In genomic region chr7:49583176-49583575, GRCm38 (mm10) we compare ENCODE assay signal across 25 mouse cellular contexts. TPM values are rescaled to one million over a fixed set of nuclear protein-coding genes. Genes with fewer than 3 reads are reported as not detected.
DNase-seq lines count a peak whose midpoint lies in the region; ATAC-seq and TF ChIP-seq lines count a peak whose summit lies in the region.
"Had no signal": no experiment of that assay in that cellular context is flagged by ENCODE, and none has a peak within 500 bp of the region (broad histone marks: within the 10 kb centered on the region; RNA-seq: fewer than 3 reads in every experiment).

No protein-coding gene starts in this region.

- TF ChIP-seq CTCF in lung, postnatal 0 days (IDR thresholded peaks at IDR 0.05), result no peak
- no peak for TF ChIP-seq CTCF in lung, adult 2 months (IDR thresholded peaks at IDR 0.05; ENCODE audit: insufficient read depth, low read length)

- H3K9me3 ChIP-seq in lung, embryonic 15.5 days, result no peaks in the 10 kb centered on the region
- H3K9me3 ChIP-seq in lung, postnatal 0 days (ENCODE audit: low read length), result no peaks in the 10 kb centered on the region
- H3K9me3 ChIP-seq: embryonic facial prominence, embryonic 10.5 days; embryonic facial prominence, embryonic 12.5 days; forebrain, embryonic 13.5 days; forebrain, embryonic 15.5 days had no signal

- H3K4me3 ChIP-seq in lung, embryonic 15.5 days, result no peak overlapping the region
- H3K4me3 ChIP-seq in lung, postnatal 0 days (ENCODE audit: low read depth, low read length), result no peak overlapping the region
- H3K4me3 ChIP-seq in lung, adult 2 months (replicated peaks; ENCODE audit: extremely low read depth, low read depth, low read length), result no peak overlapping the region
- H3K4me3 ChIP-seq: embryonic facial prominence, embryonic 10.5 days; embryonic facial prominence, embryonic 12.5 days; forebrain, embryonic 13.5 days; forebrain, embryonic 15.5 days had no signal

- DNase-seq in cerebellum, adult 11-12 months, result no peak
- DNase-seq in cerebellum, postnatal 14 days, result peak; percentile 59 to 64
- DNase-seq in cerebellum, adult 8-10 months, result no peak
- DNase-seq in lung, postnatal 14 days, result no peak
- DNase-seq in lung, postnatal 0 days (ENCODE audit: low spot score), result no peak
- DNase-seq in lung, adult 2 months, result no peak
- DNase-seq: adrenal gland, adult 8-10 months; adrenal gland, postnatal 14 days; adrenal gland, postnatal 36 days; B cell, adult 2 months; cerebellum, adult 11 months; forebrain, postnatal 0 days had no signal

- peak overlapping the region; percentile 81 for H3K27ac ChIP-seq in lung, embryonic 15.5 days
- peak overlapping the region; percentile 59 for H3K27ac ChIP-seq in lung, postnatal 0 days (ENCODE audit: low read length)
- H3K27ac ChIP-seq: embryonic facial prominence, embryonic 10.5 days; embryonic facial prominence, embryonic 12.5 days; forebrain, embryonic 13.5 days; forebrain, embryonic 15.5 days had no signal

- no peak overlapping the region for H3K9ac ChIP-seq in lung, embryonic 15.5 days
- no peak overlapping the region for H3K9ac ChIP-seq in lung, postnatal 0 days (replicated peaks; ENCODE audit: low read depth)
- H3K9ac ChIP-seq: embryonic facial prominence, embryonic 12.5 days; forebrain, embryonic 13.5 days; forebrain, embryonic 15.5 days; forebrain, postnatal 0 days had no signal

- peaks cover 51% of the 10 kb centered on the region for H3K36me3 ChIP-seq in lung, embryonic 15.5 days
- peaks cover 7% of the 10 kb centered on the region; the same call in 1 of the 2 replicates for H3K36me3 ChIP-seq in lung, postnatal 0 days (ENCODE audit: insufficient read depth, low read length)
- H3K36me3 ChIP-seq: G1E had no signal

- 86% methylated on average over 6 of the region's 6 CpGs for WGBS in lung, embryonic 15.5 days
- WGBS in lung, postnatal 0 days, result 92% methylated on average over 6 of the region's 6 CpGs
- WGBS in lung, adult 2 months, result 84% methylated on average over 6 of the region's 6 CpGs

- peaks cover 10% of the 10 kb centered on the region for H3K4me1 ChIP-seq in lung, embryonic 15.5 days
- peaks cover 3% of the 10 kb centered on the region; the same call in 1 of the 2 replicates for H3K4me1 ChIP-seq in lung, postnatal 0 days (ENCODE audit: insufficient read depth, low read depth, low read length)
- H3K4me1 ChIP-seq in lung, adult 2 months (ENCODE audit: control insufficient read depth, insufficient read depth, low read length), result no peaks in the 10 kb centered on the region
- H3K4me1 ChIP-seq: embryonic facial prominence, embryonic 10.5 days; embryonic facial prominence, embryonic 12.5 days; forebrain, embryonic 13.5 days; forebrain, embryonic 15.5 days had no signal

- TF ChIP-seq EP300 in lung, postnatal 0 days (IDR thresholded peaks at IDR 0.05), result no peak

- H3K27me3 ChIP-seq in lung, embryonic 15.5 days, result no peaks in the 10 kb centered on the region
- no peaks in the 10 kb centered on the region for H3K27me3 ChIP-seq in lung, postnatal 0 days (replicated peaks; ENCODE audit: insufficient read depth, low read length)
- H3K27me3 ChIP-seq: CH12.LX; embryonic facial prominence, embryonic 12.5 days; forebrain, embryonic 13.5 days; forebrain, embryonic 15.5 days; Patski had no signal

- peak overlapping the region; percentile 3; the same call in 1 of the 2 replicates for H3K4me2 ChIP-seq in lung, embryonic 15.5 days
- no peak overlapping the region for H3K4me2 ChIP-seq in lung, postnatal 0 days (replicated peaks; ENCODE audit: low read depth, low read length)
- H3K4me2 ChIP-seq: embryonic facial prominence, embryonic 12.5 days; forebrain, embryonic 13.5 days; forebrain, embryonic 15.5 days had no signal

- ATAC-seq in cerebellum, adult (ENCODE audit: insufficient number of reproducible peaks, low FRiP score, low TSS enrichment), result 0 out of 2 replicates have a peak, but pooled peaks have one; percentile 59
- no peak for ATAC-seq in lung, embryonic 15.5 days (ENCODE audit: borderline replicate concordance, extremely low read depth, low FRiP score, low TSS enrichment)
- no peak for ATAC-seq in lung, postnatal 0 days
- ATAC-seq: activated CD4-positive, CD25-positive, alpha-beta regulatory T cell, adult 4 months; CD4-positive, CD25-positive, alpha-beta regulatory T cell, adult 4 months; forebrain, embryonic 13.5 days; forebrain, embryonic 15.5 days; forebrain, postnatal 0 days; Patski had no signal

- TF ChIP-seq POLR2A in lung, adult 2 months (IDR thresholded peaks at IDR 0.05; ENCODE audit: borderline replicate concordance, extremely low read depth, low read depth, low read length), result no peak

RNA-seq across cellular contexts. Expression of gene Dbx1, which starts 53.5 kb away (rescaled TPM):
- not detected in 2 replicates for polyA plus RNA-seq in lung, embryonic 15.5 days (2015; fragmentation: Nextera tagmentation; extraction: Ambion mirVana)
- polyA plus RNA-seq in lung, postnatal 0 days (2015; fragmentation: Nextera tagmentation; extraction: Ambion mirVana), result not detected in 2 replicates
- not detected in 2 replicates for polyA plus RNA-seq in lung, adult 2 months (2012; rRNA removed)
- polyA plus RNA-seq: activated CD4-positive, CD25-positive, alpha-beta regulatory T cell, adult 4 months; CD4-positive, CD25-positive, alpha-beta regulatory T cell, adult 4 months; cerebellum, adult 2 months; cortical plate, adult 2 months; G1E; Patski had no signal

Comparison
In these comparisons a context has a peak if more than half of its experiments do, and no peak if none do; other contexts are left out.
1. DNase-seq: peak in cerebellum, postnatal 14 days (2 of 2); none in cerebellum, adult 11-12 months (single experiment), cerebellum, adult 8-10 months (single experiment), lung, postnatal 14 days (single experiment), lung, postnatal 0 days (single experiment) and lung, adult 2 months (single experiment).